In the genomic region with DNA sequence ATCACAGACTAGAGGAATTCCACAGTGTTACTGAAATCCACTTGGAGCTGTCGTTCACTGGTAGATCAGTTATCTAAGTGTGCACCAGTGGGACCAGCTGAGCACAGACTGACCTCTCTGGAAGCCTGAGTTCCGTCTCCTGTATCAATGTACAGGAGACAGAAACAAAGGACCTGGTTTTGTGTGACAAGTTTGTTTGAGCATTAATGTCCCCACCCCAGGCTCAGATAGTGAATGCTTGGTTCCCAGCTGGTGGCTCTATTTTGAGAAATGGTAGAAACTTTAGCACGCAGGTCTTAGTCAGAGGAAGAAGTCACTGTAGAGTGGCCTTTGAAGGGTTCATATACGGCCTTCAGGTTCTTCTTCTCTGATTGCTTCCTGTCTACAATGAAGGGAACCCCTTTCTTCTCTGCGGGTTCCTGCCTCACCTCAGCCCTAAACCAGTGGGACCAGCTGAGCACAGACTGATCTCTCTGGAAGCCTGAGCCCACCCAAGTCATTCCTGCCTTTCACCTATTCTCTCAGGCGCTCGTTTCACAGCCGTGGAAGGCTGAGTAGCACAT, we compare ENCODE assay signal across 12 mouse cellular contexts. TPM values are rescaled to one million over a fixed set of nuclear protein-coding genes. Genes with fewer than 3 reads are reported as not detected.
DNase-seq lines count a peak whose midpoint lies in the region; ATAC-seq and TF ChIP-seq lines count a peak whose summit lies in the region.
"Had no signal": no experiment of that assay in that cellular context is flagged by ENCODE, and none has a peak within 500 bp of the region (broad histone marks: within the 10 kb centered on the region; RNA-seq: fewer than 3 reads in every experiment).

No protein-coding gene starts in this region.

- no peak overlapping the region for H3K9ac ChIP-seq in forebrain, embryonic 13.5 days
- peak overlapping the region; percentile 9 for H3K9ac ChIP-seq in kidney, embryonic 16.5 days (replicated peaks; ENCODE audit: low read length)
- no peak overlapping the region for H3K9ac ChIP-seq in embryonic facial prominence, embryonic 14.5 days (ENCODE audit: low read depth, low read length)

- no peak overlapping the region for H3ac ChIP-seq in myocyte (ENCODE audit: control insufficient read depth, insufficient read length)

- peaks cover 44% of the 10 kb centered on the region for H3K4me1 ChIP-seq in forebrain, embryonic 10.5 days
- H3K4me1 ChIP-seq in forebrain, embryonic 13.5 days = peaks cover 12% of the 10 kb centered on the region
- peaks cover 32% of the 10 kb centered on the region for H3K4me1 ChIP-seq in kidney, embryonic 16.5 days (ENCODE audit: insufficient read depth, low read length)
- H3K4me1 ChIP-seq in embryonic facial prominence, embryonic 14.5 days (ENCODE audit: control insufficient read depth, insufficient read depth, low read length) = peaks cover 36% of the 10 kb centered on the region

- H3K9me3 ChIP-seq in forebrain, embryonic 10.5 days = no peaks in the 10 kb centered on the region
- H3K9me3 ChIP-seq in forebrain, embryonic 13.5 days (replicated peaks) = no peaks in the 10 kb centered on the region
- no peaks in the 10 kb centered on the region for H3K9me3 ChIP-seq in kidney, embryonic 16.5 days (ENCODE audit: low read length)
- no peaks in the 10 kb centered on the region for H3K9me3 ChIP-seq in embryonic facial prominence, embryonic 14.5 days (ENCODE audit: control insufficient read depth, low read length)
- H3K9me3 ChIP-seq: megakaryocyte, embryonic 14.5 days had no signal

- 0 out of 2 replicates have a peak overlapping the region, but pooled peaks have one; percentile 69 for H3K27ac ChIP-seq in forebrain, embryonic 10.5 days
- H3K27ac ChIP-seq in forebrain, embryonic 13.5 days = no peak overlapping the region
- peak overlapping the region; percentile 66 for H3K27ac ChIP-seq in kidney, embryonic 16.5 days (ENCODE audit: low read length)
- peak overlapping the region; percentile 91 for H3K27ac ChIP-seq in embryonic facial prominence, embryonic 14.5 days (replicated peaks; ENCODE audit: low read depth, low read length)

- 73% methylated on average over 8 of the region's 8 CpGs for WGBS in forebrain, embryonic 10.5 days
- 73% methylated on average over 8 of the region's 8 CpGs for WGBS in forebrain, embryonic 13.5 days
- WGBS in kidney, embryonic 16.5 days = 58% methylated on average over 8 of the region's 8 CpGs
- 55% methylated on average over 8 of the region's 8 CpGs for WGBS in embryonic facial prominence, embryonic 14.5 days

- ATAC-seq in forebrain, embryonic 13.5 days = no peak
- ATAC-seq in kidney, embryonic 16.5 days (ENCODE audit: low FRiP score, low TSS enrichment) = no peak
- ATAC-seq in embryonic facial prominence, embryonic 14.5 days (ENCODE audit: low read depth) = no peak

- TF ChIP-seq POLR2A in myocyte (IDR thresholded peaks at IDR 0.05; ENCODE audit: insufficient read length, low read depth) = no peak

- no peaks in the 10 kb centered on the region for H3K36me3 ChIP-seq in forebrain, embryonic 10.5 days (replicated peaks)
- H3K36me3 ChIP-seq in forebrain, embryonic 13.5 days (ENCODE audit: poor library complexity, severe bottlenecking) = no peaks in the 10 kb centered on the region
- no peaks in the 10 kb centered on the region for H3K36me3 ChIP-seq in kidney, embryonic 16.5 days (ENCODE audit: insufficient read depth, low read length)
- H3K36me3 ChIP-seq in embryonic facial prominence, embryonic 14.5 days (ENCODE audit: control insufficient read depth, insufficient read depth, low read length) = no peaks in the 10 kb centered on the region
- H3K36me3 ChIP-seq in myocyte (ENCODE audit: control insufficient read depth, insufficient read depth) = no peaks in the 10 kb centered on the region

- H3K4me2 ChIP-seq in forebrain, embryonic 13.5 days = no peak overlapping the region
- H3K4me2 ChIP-seq in kidney, embryonic 16.5 days (replicated peaks; ENCODE audit: low read depth, low read length) = no peak overlapping the region
- no peak overlapping the region for H3K4me2 ChIP-seq in embryonic facial prominence, embryonic 14.5 days (ENCODE audit: low read depth, low read length)
- H3K4me2 ChIP-seq in myocyte (ENCODE audit: low read depth) = peak overlapping the region; percentile 100

- H3K4me3 ChIP-seq in forebrain, embryonic 10.5 days = no peak overlapping the region
- H3K4me3 ChIP-seq in forebrain, embryonic 13.5 days = no peak overlapping the region
- H3K4me3 ChIP-seq in kidney, embryonic 16.5 days (ENCODE audit: low read length) = no peak overlapping the region
- H3K4me3 ChIP-seq in embryonic facial prominence, embryonic 14.5 days (ENCODE audit: low read depth, low read length) = no peak overlapping the region
- no peak overlapping the region for H3K4me3 ChIP-seq in myocyte
- H3K4me3 ChIP-seq: megakaryocyte, embryonic 14.5 days had no signal

- H3K27me3 ChIP-seq in forebrain, embryonic 10.5 days (ENCODE audit: poor library complexity, severe bottlenecking) = peaks cover 59% of the 10 kb centered on the region
- peaks cover 18% of the 10 kb centered on the region for H3K27me3 ChIP-seq in forebrain, embryonic 13.5 days
- H3K27me3 ChIP-seq in kidney, embryonic 16.5 days (ENCODE audit: insufficient read depth, low read length) = no peaks in the 10 kb centered on the region
- no peaks in the 10 kb centered on the region for H3K27me3 ChIP-seq in embryonic facial prominence, embryonic 14.5 days (replicated peaks; ENCODE audit: control insufficient read depth, insufficient read depth, low read length)
- no peaks in the 10 kb centered on the region for H3K27me3 ChIP-seq in myocyte (ENCODE audit: control insufficient read depth, insufficient read depth, insufficient read length)
- H3K27me3 ChIP-seq: megakaryocyte, embryonic 14.5 days had no signal

- H3K79me2 ChIP-seq in myocyte (ENCODE audit: control insufficient read depth, insufficient read depth) = peaks cover 10% of the 10 kb centered on the region

- no peak for DNase-seq in forebrain, embryonic 10.5 days (ENCODE audit: extremely low spot score, low spot score)
- no peak for DNase-seq in kidney, postnatal 14 days
- no peak for DNase-seq in embryonic facial prominence, embryonic 14.5 days (ENCODE audit: low spot score)
- DNase-seq in frontal cortex, postnatal 10 days (ENCODE audit: low spot score in 2 of 2) = no peak
- no peak for DNase-seq in urinary bladder, postnatal 10 days (ENCODE audit: low spot score)
- DNase-seq: adrenal gland, postnatal 36 days; kidney, adult 18-20 months had no signal

TF ChIP-seq in myocyte, 11 proteins besides CTCF, POLR2A, EP300 and RAD21:
- TF ChIP-seq TCF3 (IDR thresholded peaks at IDR 0.05; ENCODE audit: insufficient read length, low read depth) (no peak), MYOD1 (IDR thresholded peaks at IDR 0.05; ENCODE audit: control insufficient read depth in 1 of 3, insufficient read length in 2 of 3, low read depth in 2 of 3) (no peak), TCF12 (IDR thresholded peaks at IDR 0.05; ENCODE audit: insufficient read depth, poor library complexity, severe bottlenecking) (no peak), MYOG (IDR thresholded peaks at IDR 0.05; ENCODE audit: control insufficient read depth in 1 of 3, insufficient read depth in 1 of 3, insufficient read length in 2 of 3, low read depth in 2 of 3) (no peak), POLR2AphosphoS2 (IDR thresholded peaks at IDR 0.05; ENCODE audit: insufficient read length, low read depth) (no peak), SRF (IDR thresholded peaks at IDR 0.05; ENCODE audit: control insufficient read depth, insufficient read length, low read depth) (no peak), MAX (IDR thresholded peaks at IDR 0.05; ENCODE audit: low read depth) (no peak), REST (IDR thresholded peaks at IDR 0.05; ENCODE audit: insufficient read depth, insufficient read length) (no peak), USF1 (IDR thresholded peaks at IDR 0.05; ENCODE audit: low read depth) (no peak), CEBPB (IDR thresholded peaks at IDR 0.05; ENCODE audit: insufficient read depth, poor library complexity, severe bottlenecking) (no peak), E2F4 (IDR thresholded peaks at IDR 0.05; ENCODE audit: insufficient read depth) (no peak)

RNA-seq across cellular contexts. Expression of a gene that starts 3.6 kb away (rescaled TPM):
- polyA plus RNA-seq in forebrain, embryonic 10.5 days (2016; fragmentation: Nextera tagmentation; extraction: Ambion mirVana) = 71.5 and 71.8 TPM in 2 replicates
- polyA plus RNA-seq in forebrain, embryonic 13.5 days (2015; fragmentation: Nextera tagmentation; extraction: Ambion mirVana) = 63.8 and 65.1 TPM in 2 replicates
- 136 and 142 TPM in 2 replicates for polyA plus RNA-seq in kidney, embryonic 16.5 days (2015; fragmentation: Nextera tagmentation; extraction: Ambion mirVana)
- polyA plus RNA-seq in embryonic facial prominence, embryonic 14.5 days (2014; fragmentation: Nextera tagmentation; extraction: Ambion mirVana) = 115 and 117 TPM in 2 replicates
- polyA plus RNA-seq in myocyte (2012; fragmentation: generic; extraction: Trizol) = 148 TPM

RNA-seq across cellular contexts. Expression of a gene that starts 43.8 kb away (rescaled TPM):
- not detected in 2 replicates for polyA plus RNA-seq in forebrain, embryonic 10.5 days (2016; fragmentation: Nextera tagmentation; extraction: Ambion mirVana)
- polyA plus RNA-seq in forebrain, embryonic 13.5 days (2015; fragmentation: Nextera tagmentation; extraction: Ambion mirVana) = 0.10 and 0.16 TPM in 2 replicates
- polyA plus RNA-seq in kidney, embryonic 16.5 days (2015; fragmentation: Nextera tagmentation; extraction: Ambion mirVana) = not detected in 2 replicates
- polyA plus RNA-seq in embryonic facial prominence, embryonic 14.5 days (2014; fragmentation: Nextera tagmentation; extraction: Ambion mirVana) = 0.07 and 0.16 TPM in 2 replicates
- not detected for polyA plus RNA-seq in myocyte (2012; fragmentation: generic; extraction: Trizol)
- polyA plus RNA-seq: neural tube, embryonic 14.5 days had no signal
